Mouse (Mus musculus) skeletal muscle tissue, postnatal 0 days (tissue): ENCODE results near the gene Siglecg. TPM values are rescaled to one million over a fixed set of nuclear protein-coding genes. Genes with fewer than 3 reads are reported as not detected.

ENCODE experiments used
- microRNA-seq, 2 experiments: library from miRNA; unstranded; fragments of <30 nt; microRNA quantifications; one replicate each; pipeline ENCODE4; 2016
- polyA plus RNA-seq: library from polyadenylated mRNA; unstranded; fragments of >200 nt; fragmentation: Nextera tagmentation; extraction: Ambion mirVana; gene quantifications from 2 replicates; pipeline ENCODE4 v1.2.1, GENCODE M21; 2015

The Siglecg gene
- 0.04 and 0.13 TPM in 2 replicates for polyA plus RNA-seq

GRCm38 (mm10) chr7:43408131-43408553 lies at the start of gene Siglecg:
Gene Siglecg, plus strand, starts transcription at chr7:43408204.

GRCm38 (mm10) chr7:43427406-43427805 lies 19.4 kb downstream of the Siglecg start, which contains the start of gene Lim2:
Gene Lim2, plus strand, starts transcription at chr7:43427670.

GRCm38 (mm10) chr7:43436341-43437255 lies 28.6 kb downstream of the Siglecg start, which contains the start of gene Nkg7:
Gene Nkg7, plus strand, starts transcription at chr7:43437073.

GRCm38 (mm10) chr7:43440482-43440881 lies 32.5 kb downstream of the Siglecg start, which contains the start of gene Cldnd2:
Gene Cldnd2, plus strand, starts transcription at chr7:43440782.

GRCm38 (mm10) chr7:43443917-43444293 lies 35.9 kb downstream of the Siglecg start, which contains the start of the genes Etfb and Gm45233:
Gene Etfb, plus strand, starts transcription at chr7:43444083.
Gene Gm45233, plus strand, starts transcription at chr7:43444128.

GRCm38 (mm10) chr7:43462851-43463250 lies 54.8 kb downstream of the Siglecg start, which contains the start of gene Vsig10l:
Gene Vsig10l, plus strand, starts transcription at chr7:43463151.

Small RNAs within 50 kb of the gene (microRNA-seq; reads per million reads assigned to microRNA genes)
- gene Mir7051 = 1.4 to 1.5 reads per million in 2 experiments

Other genes with a start within 250 kb of the Siglecg start
- 9.5 and 10.8 TPM in 2 replicates for gene Zfp715, start 94.9 kb upstream of the Siglecg start, polyA plus RNA-seq
- gene Siglecf, start 56.9 kb upstream of the Siglecg start, polyA plus RNA-seq = 0.18 and 0.26 TPM in 2 replicates
- gene Lim2, start 19.5 kb downstream of the Siglecg start, polyA plus RNA-seq = not detected in 2 replicates
- 0.36 and 0.57 TPM in 2 replicates for gene Nkg7, start 28.9 kb downstream of the Siglecg start, polyA plus RNA-seq
- gene Cldnd2, start 32.6 kb downstream of the Siglecg start, polyA plus RNA-seq = not detected in 2 replicates
- 797 TPM in 2 replicates for gene Etfb, start 35.9 kb downstream of the Siglecg start, polyA plus RNA-seq
- not detected in 2 replicates for gene Gm45233, start 35.9 kb downstream of the Siglecg start, polyA plus RNA-seq
- gene Vsig10l, start 54.9 kb downstream of the Siglecg start, polyA plus RNA-seq = 3.4 and 4.3 TPM in 2 replicates
- gene Iglon5, start 81.9 kb downstream of the Siglecg start, polyA plus RNA-seq = 0.09 TPM in 1 of 2 replicates, not detected in the other
- gene 4931406B18Rik, start 97.7 kb downstream of the Siglecg start, polyA plus RNA-seq = not detected in 2 replicates
- gene Cd33, start 136.2 kb downstream of the Siglecg start, polyA plus RNA-seq = 2.8 and 3.1 TPM in 2 replicates
- 0.95 and 1.0 TPM in 2 replicates for gene Zfp658, start 154.1 kb downstream of the Siglecg start, polyA plus RNA-seq
- 3.7 and 4.3 TPM in 2 replicates for gene Zfp719, start 171.4 kb downstream of the Siglecg start, polyA plus RNA-seq
- not detected in 2 replicates for gene Zfp819, start 199.0 kb downstream of the Siglecg start, polyA plus RNA-seq
- gene Ceacam18, start 226.5 kb downstream of the Siglecg start, polyA plus RNA-seq = not detected in 2 replicates